Mouse (Mus musculus) heart, adult 10 weeks (tissue): ENCODE measurements around the gene Pdxp. TPM values are rescaled to one million over a fixed set of nuclear protein-coding genes. Genes with fewer than 3 reads are reported as not detected.

Experiments used
- polyA plus RNA-seq: library from polyadenylated mRNA; stranded (reverse); fragments of 350-450 nt; fragmentation: Illumina TruSeq; extraction: RNeasy Lipid Tissue Mini Kit (QIAGEN cat#74804); gene quantifications from one replicate; pipeline ENCODE4 v1.2.3, GENCODE M21; 2014; ENCODE audit warnings: low read depth, low replicate concordance

The Pdxp gene
- polyA plus RNA-seq: 1.4 TPM

DNA sequence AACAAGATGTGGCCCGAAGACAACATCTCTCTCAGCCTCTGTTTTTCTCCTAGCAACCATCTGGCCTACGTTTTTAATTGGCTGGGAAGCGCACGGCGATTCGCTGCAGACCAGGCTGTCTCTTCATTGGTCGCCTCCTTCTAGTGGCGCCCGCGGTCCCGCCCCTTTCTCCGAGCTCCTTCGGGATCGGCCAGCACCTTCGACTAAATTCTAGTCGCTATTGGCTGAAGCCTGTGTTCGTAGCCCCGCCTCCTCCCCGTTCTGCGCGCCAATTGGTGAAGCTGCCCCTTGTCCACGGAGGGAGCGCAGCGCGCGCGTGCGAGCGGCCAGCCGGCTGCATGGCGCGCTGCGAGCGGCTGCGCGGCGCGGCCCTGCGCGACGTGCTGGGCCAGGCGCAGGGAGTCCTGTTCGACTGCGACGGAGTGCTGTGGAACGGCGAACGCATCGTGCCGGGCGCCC lies at the start of gene Pdxp:
Gene Pdxp (plus strand): TSS at position 288 of the 459 bp plus-strand sequence.

DNA sequence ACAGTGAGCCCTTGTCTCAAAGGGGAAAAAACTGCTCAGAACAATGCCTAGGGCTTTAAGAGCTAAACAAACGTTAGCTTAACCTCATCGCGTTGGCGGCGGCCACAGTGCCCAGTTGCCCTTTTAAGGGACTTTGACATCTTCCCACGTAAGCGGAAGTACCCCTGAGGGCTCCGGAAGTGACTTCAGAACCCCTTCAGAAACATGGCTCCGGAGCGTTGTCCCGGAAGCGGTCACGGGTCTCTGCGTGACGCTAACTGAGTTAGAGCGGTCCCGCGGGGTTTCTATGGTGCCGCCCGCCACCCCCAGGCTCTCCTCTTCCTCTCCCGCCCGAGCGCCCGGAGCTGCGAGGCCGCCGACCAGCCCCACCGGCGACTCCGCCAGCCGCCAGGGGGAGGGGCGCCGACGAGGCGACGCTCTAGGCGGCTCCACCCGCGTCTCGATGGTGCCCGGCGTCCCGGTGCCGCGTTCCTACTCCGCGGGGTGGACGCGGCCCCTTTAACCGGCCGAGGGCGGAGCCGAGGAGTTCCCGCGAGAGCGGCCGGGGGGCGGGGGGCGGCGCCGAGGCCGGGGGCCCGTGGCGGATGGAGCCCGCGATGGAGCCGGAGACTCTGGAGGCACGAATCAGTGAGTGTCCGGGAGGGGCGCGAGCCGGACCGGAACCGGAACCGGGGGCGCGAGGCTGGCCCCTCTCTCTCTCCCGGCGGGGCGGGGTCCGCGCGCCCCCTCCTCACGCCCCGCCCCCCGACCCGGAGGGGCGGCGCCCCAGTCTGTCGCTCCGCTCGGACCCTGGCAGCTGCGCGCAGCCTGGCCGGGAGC lies 36.5 kb upstream of the Pdxp start, which contains the start of gene Gga1:
Gene Gga1 (plus strand): TSS at position 200 of the 819 bp plus-strand sequence.

GRCm38 (mm10) chr15:78899409-78899739 lies 14.3 kb upstream of the Pdxp start, which contains the start of gene Gm49510:
Gm49510 (plus strand) TSS chr15:78899667.

GRCm38 (mm10) chr15:78899740-78900584 lies 13.8 kb upstream of the Pdxp start, which contains the start of gene Sh3bp1:
Sh3bp1 (plus strand) TSS chr15:78899768.

GRCm38 (mm10) chr15:78926021-78926919 lies 12.6 kb downstream of the Pdxp start, which contains the start of gene Lgals1:
Lgals1 (plus strand) TSS chr15:78926725.

DNA sequence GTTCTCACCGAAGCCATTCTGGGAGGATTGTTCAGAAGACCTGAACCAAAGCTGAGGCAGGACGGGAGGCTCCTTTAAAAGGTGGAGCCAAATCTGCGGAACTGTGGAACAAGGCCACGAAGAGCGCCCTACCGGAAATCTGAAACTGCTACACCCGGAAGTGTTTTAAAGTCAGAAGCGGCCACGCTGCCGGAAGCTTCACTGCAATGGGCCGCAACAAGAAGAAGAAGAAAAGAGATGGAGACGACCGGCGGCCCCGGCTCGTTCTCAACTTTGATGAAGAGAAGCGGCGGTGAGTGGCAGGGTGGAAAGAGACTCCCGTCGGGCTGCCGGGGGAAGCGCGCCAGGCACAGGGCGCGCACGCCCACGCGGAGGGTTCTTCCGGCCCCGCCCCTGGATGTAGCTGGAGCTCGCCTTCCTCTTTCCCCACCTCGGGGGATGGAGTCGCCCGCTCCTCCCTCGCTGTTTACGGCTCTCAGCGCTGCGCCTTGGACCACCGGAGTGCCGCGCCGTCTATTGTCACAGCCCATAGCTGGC lies 21.1 kb downstream of the Pdxp start, which contains the start of gene Nol12:
Gene Nol12 (plus strand): TSS at position 150 of the 537 bp plus-strand sequence.

DNA sequence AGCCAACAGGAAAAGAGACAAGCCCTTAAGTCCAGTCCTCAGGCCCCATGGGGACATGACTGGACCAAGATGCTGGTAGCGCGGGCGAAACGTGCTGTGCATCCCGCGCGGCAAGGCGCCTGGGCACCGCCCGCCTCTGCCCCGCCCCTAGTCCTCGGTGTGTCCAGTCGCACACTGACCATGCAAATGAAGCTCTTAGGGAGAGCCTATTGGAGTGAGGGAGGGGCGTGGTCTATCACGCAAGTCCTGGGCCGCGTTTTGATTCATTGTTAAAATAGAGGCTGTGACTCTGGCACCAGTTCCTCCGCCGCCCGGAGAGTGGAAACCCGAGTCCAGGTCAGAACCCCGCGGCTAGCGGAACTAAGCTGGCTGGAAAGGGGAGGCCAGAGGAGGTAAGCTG lies 33.9 kb downstream of the Pdxp start, which contains the start of gene Triobp:
Gene Triobp (plus strand): TSS at position 68 of the 400 bp plus-strand sequence.

Other genes with a start within 250 kb of the Pdxp start
- 0.37 TPM for gene Elfn2, start 195.1 kb upstream of the Pdxp start, polyA plus RNA-seq
- 7.1 TPM for gene Mfng, start 140.4 kb upstream of the Pdxp start, polyA plus RNA-seq
- gene Card10, start 110.9 kb upstream of the Pdxp start, polyA plus RNA-seq: 15.5 TPM
- 40.4 TPM for gene Cdc42ep1, start 71.3 kb upstream of the Pdxp start, polyA plus RNA-seq
- gene Lgals2, start 58.4 kb upstream of the Pdxp start, polyA plus RNA-seq: not detected
- 46.3 TPM for gene Gga1, start 36.7 kb upstream of the Pdxp start, polyA plus RNA-seq
- gene Gm49510, start 14.3 kb upstream of the Pdxp start, polyA plus RNA-seq: not detected
- 6.5 TPM for gene Sh3bp1, start 14.2 kb upstream of the Pdxp start, polyA plus RNA-seq
- 353 TPM for gene Lgals1, start 12.8 kb downstream of the Pdxp start, polyA plus RNA-seq
- 15.1 TPM for gene Nol12, start 21.0 kb downstream of the Pdxp start, polyA plus RNA-seq
- 17.8 TPM for gene Triobp, start 33.8 kb downstream of the Pdxp start, polyA plus RNA-seq
- 135 TPM for gene H1f0, start 114.5 kb downstream of the Pdxp start, polyA plus RNA-seq
- gene Galr3, start 128.0 kb downstream of the Pdxp start, polyA plus RNA-seq: not detected
- 9.2 TPM for gene Ankrd54, start 149.0 kb downstream of the Pdxp start, polyA plus RNA-seq
- gene Eif3l, start 161.3 kb downstream of the Pdxp start, polyA plus RNA-seq: 76.7 TPM
- gene Micall1, start 195.0 kb downstream of the Pdxp start, polyA plus RNA-seq: 59.0 TPM
- 142 TPM for gene Polr2f, start 227.1 kb downstream of the Pdxp start, polyA plus RNA-seq
- 4.1 TPM for gene 1700088E04Rik, start 227.3 kb downstream of the Pdxp start, polyA plus RNA-seq